33 mouse cellular contexts compared by ENCODE assay signal in the genomic region with DNA sequence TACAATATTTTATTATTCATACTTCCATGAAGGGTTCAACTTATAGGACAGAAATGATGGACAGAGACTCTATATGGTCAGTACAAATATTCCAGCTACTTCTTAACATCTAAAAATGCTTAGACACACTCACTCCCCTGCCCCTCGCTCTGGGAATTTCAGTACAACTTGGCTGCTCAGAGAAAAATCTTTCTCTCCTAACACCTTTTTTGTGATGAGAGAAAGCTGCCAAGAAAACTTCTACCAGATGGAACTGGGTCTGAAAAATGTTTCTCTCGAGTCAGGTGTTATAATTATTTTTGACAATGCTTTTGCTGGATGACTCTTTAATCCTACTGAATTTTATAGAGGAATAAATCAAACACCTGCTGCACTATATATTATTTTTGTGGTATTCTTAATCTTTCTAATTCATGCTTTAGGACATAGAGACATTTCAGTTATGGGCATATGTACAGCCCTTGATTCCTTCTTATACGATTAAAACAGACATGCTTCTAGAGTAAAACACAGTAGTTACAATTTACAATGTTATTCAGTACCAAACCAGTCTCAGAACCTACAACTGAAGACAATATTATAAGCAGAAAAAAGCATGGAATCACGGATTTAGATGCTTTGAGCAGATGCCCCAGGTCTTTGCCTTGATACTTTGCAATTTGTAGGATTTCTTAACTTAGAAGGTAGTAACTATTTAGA.
DNase-seq lines count a peak whose midpoint lies in the region; ATAC-seq and TF ChIP-seq lines count a peak whose summit lies in the region.
"Had no signal": no experiment of that assay in that cellular context is flagged by ENCODE, and none has a peak within 500 bp of the region (broad histone marks: within the 10 kb centered on the region; RNA-seq: fewer than 3 reads in every experiment).

No protein-coding gene starts in this region.

- no peaks in the 10 kb centered on the region for H3K9me3 ChIP-seq in forebrain, postnatal 0 days (ENCODE audit: low read length)
- no peaks in the 10 kb centered on the region for H3K9me3 ChIP-seq in forebrain, embryonic 11.5 days (ENCODE audit: control insufficient read depth, low read length)
- H3K9me3 ChIP-seq in midbrain, embryonic 11.5 days (ENCODE audit: control insufficient read depth, low read length) = no peaks in the 10 kb centered on the region
- H3K9me3 ChIP-seq: embryonic facial prominence, embryonic 10.5 days; embryonic facial prominence, embryonic 15.5 days; hindbrain, embryonic 12.5 days; limb, embryonic 10.5 days; limb, embryonic 15.5 days; liver, embryonic 13.5 days had no signal

- no peak overlapping the region for H3K4me3 ChIP-seq in forebrain, postnatal 0 days (ENCODE audit: low read depth, low read length)
- no peak overlapping the region for H3K4me3 ChIP-seq in forebrain, embryonic 11.5 days (ENCODE audit: low read depth, low read length)
- H3K4me3 ChIP-seq in midbrain, embryonic 11.5 days (ENCODE audit: low read depth, low read length) = no peak overlapping the region
- H3K4me3 ChIP-seq: embryonic facial prominence, embryonic 10.5 days; embryonic facial prominence, embryonic 15.5 days; hindbrain, embryonic 12.5 days; limb, embryonic 10.5 days; limb, embryonic 15.5 days; liver, embryonic 13.5 days had no signal

- no peaks in the 10 kb centered on the region for H3K36me3 ChIP-seq in forebrain, postnatal 0 days (ENCODE audit: insufficient read depth)
- no peaks in the 10 kb centered on the region for H3K36me3 ChIP-seq in forebrain, embryonic 11.5 days (ENCODE audit: control insufficient read depth, insufficient read depth, low read length)
- no peaks in the 10 kb centered on the region for H3K36me3 ChIP-seq in midbrain, embryonic 11.5 days (ENCODE audit: control insufficient read depth, insufficient read depth, low read length)
- H3K36me3 ChIP-seq: embryonic facial prominence, embryonic 10.5 days; embryonic facial prominence, embryonic 15.5 days; hindbrain, embryonic 12.5 days; limb, embryonic 10.5 days; limb, embryonic 15.5 days; liver, embryonic 13.5 days had no signal

- no peak overlapping the region for H3K4me2 ChIP-seq in forebrain, postnatal 0 days (ENCODE audit: low read depth)
- H3K4me2 ChIP-seq in forebrain, embryonic 11.5 days (ENCODE audit: low read depth, low read length, severe bottlenecking) = no peak overlapping the region
- no peak overlapping the region for H3K4me2 ChIP-seq in midbrain, embryonic 11.5 days
- H3K4me2 ChIP-seq: embryonic facial prominence, embryonic 15.5 days; heart, embryonic 11.5 days; hindbrain, embryonic 12.5 days; limb, embryonic 15.5 days; liver, embryonic 13.5 days had no signal

- peak; percentile 62 for ATAC-seq in forebrain, postnatal 0 days
- no peak for ATAC-seq in forebrain, embryonic 11.5 days (replicated peaks; ENCODE audit: low FRiP score)
- ATAC-seq in midbrain, embryonic 11.5 days (ENCODE audit: low FRiP score) = no peak
- ATAC-seq: CD4-positive, CD25-positive, alpha-beta regulatory T cell, adult 4 months; hindbrain, postnatal 0 days; intestine, embryonic 16.5 days; lung, postnatal 0 days had no signal

- H3K27me3 ChIP-seq in forebrain, postnatal 0 days (ENCODE audit: insufficient read depth, low read length) = no peaks in the 10 kb centered on the region
- no peaks in the 10 kb centered on the region for H3K27me3 ChIP-seq in forebrain, embryonic 11.5 days (ENCODE audit: control insufficient read depth, insufficient read depth, low read length)
- no peaks in the 10 kb centered on the region for H3K27me3 ChIP-seq in midbrain, embryonic 11.5 days (ENCODE audit: control insufficient read depth, insufficient read depth, low read length)
- H3K27me3 ChIP-seq: embryonic facial prominence, embryonic 15.5 days; hindbrain, embryonic 12.5 days; limb, embryonic 15.5 days; liver, embryonic 13.5 days had no signal

- DNase-seq in forebrain, postnatal 0 days = peak; percentile 67
- no peak for DNase-seq in forebrain, embryonic 11.5 days (ENCODE audit: low spot score)
- DNase-seq in right cerebral cortex, adult 18-20 months = peak; percentile 24
- DNase-seq in right cerebral cortex, postnatal 14 days = no peak
- DNase-seq in frontal cortex, postnatal 36 days (ENCODE audit: low spot score in 2 of 2) = peak; percentile 9 to 60
- DNase-seq in adrenal gland, postnatal 25 days = no peak
- no peak for DNase-seq in midbrain, embryonic 11.5 days (ENCODE audit: low spot score, missing footprints)
- DNase-seq: adrenal gland, postnatal 14 days; cerebellum, adult 8-10 months; cerebellum, postnatal 25 days; gastrocnemius, postnatal 36 days; heart, adult 18-20 months; heart, postnatal 36 days; kidney, adult 8-10 months; kidney, postnatal 4 days; layer of hippocampus, postnatal 36 days; liver, embryonic 13.5 days; lung, adult 18-20 months; lung, postnatal 4 days; midbrain, embryonic 14.5 days; right cerebral cortex, postnatal 4 days; thymus, postnatal 4 days had no signal

- 59% methylated on average over 4 of the region's 4 CpGs for WGBS in forebrain, postnatal 0 days
- WGBS in forebrain, embryonic 11.5 days = 79% methylated on average over 4 of the region's 4 CpGs
- 84% methylated on average over 4 of the region's 4 CpGs for WGBS in midbrain, embryonic 11.5 days

- TF ChIP-seq CTCF in forebrain, postnatal 0 days (IDR thresholded peaks at IDR 0.05; ENCODE audit: low read depth) = no peak

- H3K9ac ChIP-seq in forebrain, postnatal 0 days = no peak overlapping the region
- no peak overlapping the region for H3K9ac ChIP-seq in forebrain, embryonic 11.5 days (ENCODE audit: low read length)
- no peak overlapping the region for H3K9ac ChIP-seq in midbrain, embryonic 11.5 days (ENCODE audit: low read length)
- H3K9ac ChIP-seq: embryonic facial prominence, embryonic 15.5 days; hindbrain, embryonic 12.5 days; limb, embryonic 15.5 days; liver, embryonic 13.5 days had no signal

- no peaks in the 10 kb centered on the region for H3K4me1 ChIP-seq in forebrain, postnatal 0 days (ENCODE audit: insufficient read depth)
- H3K4me1 ChIP-seq in forebrain, embryonic 11.5 days (replicated peaks; ENCODE audit: control insufficient read depth, insufficient read depth, low read length) = no peaks in the 10 kb centered on the region
- H3K4me1 ChIP-seq in midbrain, embryonic 11.5 days (ENCODE audit: control insufficient read depth, insufficient read depth, low read length) = no peaks in the 10 kb centered on the region
- H3K4me1 ChIP-seq: embryonic facial prominence, embryonic 10.5 days; embryonic facial prominence, embryonic 15.5 days; hindbrain, embryonic 12.5 days; limb, embryonic 10.5 days; limb, embryonic 15.5 days; liver, embryonic 13.5 days had no signal

- H3K27ac ChIP-seq in forebrain, postnatal 0 days (ENCODE audit: low read depth, low read length) = no peak overlapping the region
- no peak overlapping the region for H3K27ac ChIP-seq in forebrain, embryonic 11.5 days (ENCODE audit: low read depth, low read length)
- no peak overlapping the region for H3K27ac ChIP-seq in midbrain, embryonic 11.5 days (ENCODE audit: low read depth, low read length)
- H3K27ac ChIP-seq: embryonic facial prominence, embryonic 10.5 days; embryonic facial prominence, embryonic 15.5 days; hindbrain, embryonic 12.5 days; hindbrain, postnatal 0 days; kidney, postnatal 0 days; limb, embryonic 10.5 days; limb, embryonic 15.5 days; liver, embryonic 13.5 days had no signal

Comparison
In these comparisons a context has a peak if more than half of its experiments do, and no peak if none do; other contexts are left out.
1. DNase-seq: peak in forebrain, postnatal 0 days (single experiment), right cerebral cortex, adult 18-20 months (single experiment) and frontal cortex, postnatal 36 days (2 of 2); none in forebrain, embryonic 11.5 days (single experiment), right cerebral cortex, postnatal 14 days (single experiment), adrenal gland, postnatal 25 days (single experiment) and midbrain, embryonic 11.5 days (single experiment).